Comparison of ENCODE assay signal across 25 mouse cellular contexts in genomic region chr4:156130940-156131339, GRCm38 (mm10). TPM values are rescaled to one million over a fixed set of nuclear protein-coding genes. Genes with fewer than 3 reads are reported as not detected.
"Had no signal": no experiment of that assay in that cellular context is flagged by ENCODE, and none has a peak within 500 bp of the region (broad histone marks: within the 10 kb centered on the region; RNA-seq: fewer than 3 reads in every experiment).

No protein-coding gene starts in this region.

- DNase-seq: gastrocnemius, adult 2 months; gastrocnemius, postnatal 10 days; gastrocnemius, postnatal 25 days; heart, adult 18-20 months; heart, postnatal 4 days; kidney, adult 11 months; kidney, adult 8-10 months; layer of hippocampus, adult 9-11 months; layer of hippocampus, postnatal 36 days; left cerebral cortex, postnatal 4 days had no signal

- H3K27ac ChIP-seq: gastrocnemius, adult 2 months; heart, embryonic 10.5 days; heart, embryonic 13.5 days; heart, embryonic 15.5 days; hindbrain, embryonic 10.5 days; hindbrain, embryonic 13.5 days; hindbrain, embryonic 15.5 days; hindbrain, postnatal 0 days; limb, embryonic 13.5 days; limb, embryonic 15.5 days; liver, embryonic 12.5 days had no signal

- ATAC-seq: forebrain, embryonic 16.5 days; hindbrain, postnatal 0 days; intestine, embryonic 16.5 days; liver, embryonic 12.5 days had no signal

- H3K4me1 ChIP-seq: heart, embryonic 13.5 days; hindbrain, embryonic 10.5 days; hindbrain, embryonic 15.5 days; limb, embryonic 13.5 days; limb, embryonic 15.5 days had no signal

- H3K4me3 ChIP-seq: gastrocnemius, adult 2 months; heart, embryonic 10.5 days; heart, embryonic 13.5 days; heart, embryonic 15.5 days; hindbrain, embryonic 10.5 days; hindbrain, embryonic 13.5 days; hindbrain, embryonic 15.5 days; limb, embryonic 13.5 days; limb, embryonic 15.5 days; liver, embryonic 12.5 days had no signal

- H3K27me3 ChIP-seq: heart, embryonic 13.5 days; heart, embryonic 15.5 days; hindbrain, embryonic 13.5 days; hindbrain, embryonic 15.5 days; limb, embryonic 13.5 days; limb, embryonic 15.5 days; liver, embryonic 12.5 days had no signal

- H3K4me2 ChIP-seq: heart, embryonic 13.5 days; heart, embryonic 15.5 days; hindbrain, embryonic 13.5 days; hindbrain, embryonic 15.5 days; limb, embryonic 13.5 days; limb, embryonic 15.5 days; liver, embryonic 12.5 days had no signal

- H3K9me3 ChIP-seq: heart, embryonic 10.5 days; heart, embryonic 13.5 days; heart, embryonic 15.5 days; hindbrain, embryonic 10.5 days; hindbrain, embryonic 13.5 days; hindbrain, embryonic 15.5 days; limb, embryonic 13.5 days; limb, embryonic 15.5 days; liver, embryonic 12.5 days had no signal

- H3K9ac ChIP-seq: heart, embryonic 13.5 days; heart, embryonic 15.5 days; hindbrain, embryonic 13.5 days; hindbrain, embryonic 15.5 days; limb, embryonic 13.5 days; limb, embryonic 15.5 days; liver, embryonic 12.5 days had no signal

RNA-seq across cellular contexts. Expression of gene Rnf223, which starts 0.6 kb away (rescaled TPM):
- total RNA-seq: gastrocnemius, adult 2 months; gastrocnemius, postnatal 25 days; granulocyte monocyte progenitor cell, adult 5-6 weeks; liver, adult 2 months had no signal
- polyA plus RNA-seq: heart, postnatal 0 days had no signal
